Mouse (Mus musculus) cerebellum, adult 9-11 months (tissue): ENCODE results near the gene Smyd3.

Experiments used
- DNase-seq: peaks from one replicate; pipeline ENCODE4 v3.0.0; 2022

The Smyd3 gene

GRCm38 (mm10) chr1:179107211-179107610, 410.6 kb downstream of the Smyd3 start:
- DNase-seq, result no peak

DNA sequence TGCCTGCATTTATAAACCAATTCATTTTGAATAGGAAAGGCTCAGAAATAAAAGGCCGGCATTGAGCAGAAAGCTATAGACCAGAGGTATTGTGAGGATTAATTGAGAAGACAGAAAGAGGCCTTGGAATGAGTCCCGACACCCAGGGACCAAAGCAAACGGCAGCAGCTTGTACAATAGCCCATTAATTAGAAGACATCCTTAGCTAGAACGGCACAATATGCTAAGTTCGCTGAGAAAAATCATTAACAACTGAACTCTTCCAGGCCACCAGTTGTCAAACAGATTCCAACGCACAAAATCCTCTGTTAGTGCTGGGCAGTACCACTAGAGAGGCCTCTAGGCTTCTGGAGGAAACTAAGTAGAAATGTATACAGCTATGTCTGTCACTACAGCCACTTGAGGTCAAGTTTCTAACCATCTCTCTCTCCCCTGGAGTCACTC, 411.1 kb downstream of the Smyd3 start:
- DNase-seq, result no peak

DNA sequence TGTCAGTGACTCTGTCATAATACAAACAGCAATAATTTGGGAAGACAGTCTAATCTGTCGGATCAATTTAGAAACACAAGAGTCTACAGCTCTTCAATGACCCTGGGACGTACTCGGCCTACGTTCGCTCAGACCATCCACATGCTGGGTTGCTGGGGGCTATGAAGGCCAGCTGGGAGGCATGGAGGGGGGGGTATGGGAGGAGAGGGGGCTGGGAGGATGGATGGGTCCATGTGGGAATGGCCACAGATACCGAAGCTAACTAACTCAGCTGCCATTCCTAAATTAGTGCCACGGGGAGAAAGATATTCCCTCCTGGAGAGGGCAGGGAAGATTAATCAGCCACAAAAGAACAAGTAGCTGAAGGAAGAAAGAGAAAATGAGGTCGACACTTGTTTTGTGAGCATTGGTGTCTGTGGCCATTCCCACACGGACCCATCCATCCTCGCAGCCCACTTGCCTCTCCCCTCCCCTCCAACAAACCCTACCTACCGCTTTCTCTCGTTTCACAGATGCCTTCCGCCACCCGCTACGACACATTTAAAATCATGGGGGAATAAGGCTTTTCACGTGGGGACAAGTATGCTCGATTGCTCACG, 411.6 kb downstream of the Smyd3 start:
- DNase-seq, result no peak

DNA sequence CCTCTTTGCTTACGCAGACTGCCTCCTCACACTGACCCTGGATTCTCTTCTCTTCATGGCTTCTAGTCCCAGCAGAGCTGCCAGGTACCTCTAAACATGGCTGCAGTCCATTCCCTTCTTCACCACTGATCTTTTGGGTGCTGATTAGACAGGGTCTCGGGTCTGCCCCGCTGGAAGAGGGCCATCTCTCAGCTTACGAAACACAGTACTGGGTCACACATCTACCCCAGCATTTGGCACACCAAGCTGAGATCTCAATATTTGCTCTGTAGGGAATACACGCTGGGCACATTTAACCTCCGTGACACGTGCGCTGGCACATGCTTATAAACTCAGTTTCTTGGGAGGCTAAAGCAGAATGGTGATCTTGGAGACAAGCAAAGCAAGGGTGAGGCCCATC, 413.4 kb downstream of the Smyd3 start:
- DNase-seq, result no peak

GRCm38 (mm10) chr1:179096993-179097392, 420.8 kb downstream of the Smyd3 start:
- DNase-seq, result no peak

DNA sequence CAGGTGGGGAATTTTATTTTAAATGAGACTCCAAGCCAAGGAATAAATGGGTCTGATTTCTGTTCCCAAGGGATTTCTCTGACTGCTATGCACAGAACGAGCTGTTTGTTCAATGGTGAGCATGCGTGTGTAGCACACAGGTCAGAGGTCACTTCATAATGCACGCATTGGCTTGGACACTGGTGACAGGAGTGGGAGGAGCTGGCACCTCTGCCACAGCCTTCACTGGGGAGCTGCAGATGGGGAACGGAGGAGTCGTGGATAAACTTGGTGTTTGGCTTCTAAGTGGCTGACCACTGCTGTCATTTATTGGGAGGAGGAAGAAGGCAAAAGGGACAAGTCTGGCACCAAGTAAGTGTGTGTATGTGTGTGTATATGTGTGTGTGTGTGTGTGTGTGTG, 421.5 kb downstream of the Smyd3 start:
- no peak for DNase-seq

DNA sequence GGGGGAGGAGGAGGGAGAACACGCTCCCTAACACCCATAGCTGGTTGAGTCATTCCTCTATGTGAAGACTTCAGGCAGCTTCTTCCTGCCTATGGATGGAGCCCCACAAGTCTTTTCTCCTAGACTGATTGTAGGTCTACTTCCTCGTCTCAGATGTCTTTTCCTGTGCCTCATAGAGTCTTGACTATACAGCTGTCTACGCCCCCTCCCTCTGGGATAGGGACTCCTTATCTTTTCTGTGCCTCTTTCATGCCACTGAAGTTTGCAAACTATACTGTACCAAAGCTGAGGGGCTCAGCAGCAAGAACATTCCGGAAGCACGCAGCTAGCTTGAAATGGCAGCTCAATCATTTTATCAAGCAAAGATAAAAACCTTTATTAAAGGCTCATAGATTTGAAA, 428.7 kb downstream of the Smyd3 start:
- no peak for DNase-seq

DNA sequence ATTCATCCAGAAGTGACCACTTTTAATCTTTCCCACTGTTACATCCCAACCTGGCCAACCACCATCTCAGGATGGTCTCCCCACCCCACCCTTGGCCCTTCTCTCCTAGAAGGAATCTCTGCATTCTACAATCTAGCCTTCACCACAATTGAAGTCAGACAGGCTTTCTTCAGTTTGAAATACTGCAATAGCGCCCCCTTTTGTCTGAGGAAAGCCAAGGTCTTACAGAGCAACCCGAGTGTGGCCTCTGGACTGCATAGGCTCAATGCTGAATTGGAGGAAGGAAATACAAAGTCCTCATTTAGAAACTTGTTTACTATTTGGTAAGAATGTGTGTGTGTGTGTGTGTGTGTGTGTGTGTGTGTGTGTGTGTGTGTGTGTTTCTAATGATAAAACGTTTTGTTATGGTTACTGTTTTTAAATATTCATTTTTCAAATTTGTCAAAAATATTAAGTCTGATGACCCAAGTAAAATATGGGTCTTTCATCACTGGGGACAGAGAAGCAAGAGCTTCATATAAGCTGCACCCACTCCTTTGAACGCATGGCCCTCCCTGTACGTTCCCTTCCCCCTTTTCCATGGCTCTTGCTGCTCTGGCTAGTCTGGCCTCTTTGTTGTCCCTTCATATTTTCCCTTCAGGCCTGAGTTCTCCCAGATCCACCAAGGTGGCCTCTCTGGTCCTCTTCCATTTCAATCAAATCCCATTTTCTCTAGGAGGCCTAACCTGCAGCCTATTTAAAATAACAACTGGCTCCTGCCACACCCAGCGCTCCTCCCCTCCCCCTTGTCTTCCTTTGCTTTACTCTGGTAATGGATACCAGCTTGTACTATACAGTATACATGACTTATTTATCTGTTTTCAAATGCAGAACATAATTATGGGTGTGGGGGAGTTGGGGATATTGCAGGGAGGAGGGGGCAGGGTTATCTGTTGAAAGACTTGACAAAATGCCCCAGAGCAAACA, 430.5 kb downstream of the Smyd3 start:
- DNase-seq, result peak; percentile 74

GRCm38 (mm10) chr1:179086208-179086607, 431.6 kb downstream of the Smyd3 start:
- DNase-seq, result peak; percentile 87

- no peak for DNase-seq
Measured at GRCm38 (mm10) chr1:179083098-179083497, 434.7 kb downstream of the Smyd3 start.

DNA sequence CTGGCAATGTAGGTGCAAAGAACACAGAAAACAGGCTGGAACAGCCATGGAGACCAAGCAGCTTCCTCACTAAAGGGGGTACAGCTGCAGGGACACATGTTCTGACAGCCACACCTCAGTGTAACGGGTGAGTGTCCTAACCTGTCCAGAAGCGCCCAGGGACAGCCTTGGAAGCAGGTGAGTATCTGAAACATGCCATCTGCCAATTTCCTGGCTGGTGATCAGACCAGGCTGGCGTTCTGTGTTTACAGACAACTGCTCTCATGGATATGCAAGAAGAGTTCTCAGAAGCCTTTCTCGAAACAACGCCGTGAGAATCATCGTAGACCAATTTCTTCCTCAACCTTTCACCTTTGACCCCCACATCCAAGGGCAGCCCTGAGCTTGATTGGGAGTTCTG, 444.0 kb downstream of the Smyd3 start:
- DNase-seq, result peak; percentile 83

DNA sequence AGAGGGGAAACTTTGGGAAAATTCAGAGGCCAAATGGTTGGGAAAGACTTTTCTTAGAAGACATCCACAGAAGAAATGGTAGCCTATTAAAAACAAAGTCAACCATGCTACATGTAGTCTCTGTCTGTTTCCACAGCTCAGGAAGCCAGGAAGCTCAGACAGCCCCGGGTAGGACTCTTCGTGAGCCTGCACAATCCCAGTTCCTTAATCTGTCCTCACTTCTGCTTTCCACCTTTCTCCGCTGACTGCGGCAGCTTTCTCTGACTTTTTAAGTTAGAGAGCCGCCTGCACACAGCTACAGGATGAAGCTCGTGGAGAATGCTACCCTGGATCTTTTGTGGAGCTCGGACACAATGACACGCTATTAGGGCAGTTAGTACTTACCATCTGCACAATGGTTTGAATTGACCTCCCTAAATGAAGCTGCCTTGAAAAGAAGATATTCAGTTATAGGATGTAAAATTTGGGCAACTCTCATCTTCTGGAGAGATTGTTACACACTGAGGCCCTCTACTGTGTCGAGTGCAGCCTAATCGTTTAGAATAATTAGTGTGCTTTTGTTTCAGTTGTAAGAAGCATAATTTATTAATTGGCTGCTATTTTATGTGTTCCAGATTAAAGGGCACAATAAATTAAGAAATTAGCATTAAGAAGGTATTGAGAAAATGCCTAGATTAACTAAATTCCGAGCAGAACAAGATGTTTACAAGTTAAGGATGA, 444.7 kb downstream of the Smyd3 start:
- DNase-seq, result no peak

DNA sequence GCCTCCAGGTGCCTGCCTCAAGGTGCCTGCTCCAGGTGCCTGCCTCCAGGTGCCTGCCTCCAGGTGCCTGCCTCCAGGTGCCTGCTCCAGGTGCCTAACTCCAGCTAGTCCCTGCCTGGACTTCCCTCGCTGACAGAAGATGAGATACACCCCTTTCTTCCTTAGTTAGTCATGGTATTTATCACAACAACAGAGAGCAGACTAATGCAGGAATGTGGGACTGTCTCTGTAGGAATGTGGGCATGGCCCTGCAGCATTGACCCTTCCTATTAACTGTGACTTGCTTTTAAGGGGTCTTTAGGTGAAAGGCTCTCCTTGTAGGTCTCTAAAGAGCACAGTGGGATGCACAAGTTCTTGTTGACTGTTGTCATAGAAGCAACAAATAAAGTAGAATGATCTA, 445.4 kb downstream of the Smyd3 start:
- DNase-seq, result no peak

- DNase-seq, result no peak
Measured at GRCm38 (mm10) chr1:179068990-179069389, 448.9 kb downstream of the Smyd3 start.

DNA sequence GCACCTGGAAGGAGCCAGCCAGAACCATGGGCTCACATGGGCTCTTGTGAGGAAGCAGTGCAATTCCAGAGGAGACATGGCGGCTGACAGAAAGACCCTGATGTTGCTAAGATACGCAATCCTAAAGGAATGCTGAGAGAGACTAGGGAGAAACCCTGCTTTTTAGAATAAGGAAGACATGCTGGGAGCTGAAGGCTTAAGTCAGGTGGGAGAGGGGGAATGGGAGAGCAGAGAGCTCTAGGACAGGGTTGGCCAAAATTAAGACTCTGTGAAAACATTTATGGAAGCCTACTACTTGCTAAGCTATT, 452.6 kb downstream of the Smyd3 start:
- no peak for DNase-seq

GRCm38 (mm10) chr1:179064601-179065293, 453.1 kb downstream of the Smyd3 start:
- DNase-seq, result peak; percentile 95

DNA sequence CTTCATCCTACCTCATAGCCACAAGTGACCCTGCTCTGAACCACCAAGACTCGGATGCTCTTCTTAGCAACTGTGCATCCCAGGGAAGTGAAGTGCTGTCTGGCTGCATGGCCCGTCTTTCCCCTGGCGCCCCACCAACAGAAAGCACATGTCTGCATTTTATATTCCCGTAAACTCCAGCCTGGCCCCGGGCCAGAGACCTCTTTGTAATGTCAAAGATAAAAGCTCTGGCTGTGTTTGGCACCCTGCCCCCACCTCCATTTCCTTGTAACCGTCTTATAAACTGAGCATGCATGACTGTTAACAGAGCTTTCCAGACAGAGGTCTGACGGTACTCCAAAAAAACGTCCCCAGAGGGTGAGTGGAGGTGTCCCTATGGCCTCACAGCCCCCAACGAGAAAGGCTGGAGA, 456.1 kb downstream of the Smyd3 start:
- peak; percentile 75 for DNase-seq

GRCm38 (mm10) chr1:179061053-179061452, 456.8 kb downstream of the Smyd3 start:
- no peak for DNase-seq

DNA sequence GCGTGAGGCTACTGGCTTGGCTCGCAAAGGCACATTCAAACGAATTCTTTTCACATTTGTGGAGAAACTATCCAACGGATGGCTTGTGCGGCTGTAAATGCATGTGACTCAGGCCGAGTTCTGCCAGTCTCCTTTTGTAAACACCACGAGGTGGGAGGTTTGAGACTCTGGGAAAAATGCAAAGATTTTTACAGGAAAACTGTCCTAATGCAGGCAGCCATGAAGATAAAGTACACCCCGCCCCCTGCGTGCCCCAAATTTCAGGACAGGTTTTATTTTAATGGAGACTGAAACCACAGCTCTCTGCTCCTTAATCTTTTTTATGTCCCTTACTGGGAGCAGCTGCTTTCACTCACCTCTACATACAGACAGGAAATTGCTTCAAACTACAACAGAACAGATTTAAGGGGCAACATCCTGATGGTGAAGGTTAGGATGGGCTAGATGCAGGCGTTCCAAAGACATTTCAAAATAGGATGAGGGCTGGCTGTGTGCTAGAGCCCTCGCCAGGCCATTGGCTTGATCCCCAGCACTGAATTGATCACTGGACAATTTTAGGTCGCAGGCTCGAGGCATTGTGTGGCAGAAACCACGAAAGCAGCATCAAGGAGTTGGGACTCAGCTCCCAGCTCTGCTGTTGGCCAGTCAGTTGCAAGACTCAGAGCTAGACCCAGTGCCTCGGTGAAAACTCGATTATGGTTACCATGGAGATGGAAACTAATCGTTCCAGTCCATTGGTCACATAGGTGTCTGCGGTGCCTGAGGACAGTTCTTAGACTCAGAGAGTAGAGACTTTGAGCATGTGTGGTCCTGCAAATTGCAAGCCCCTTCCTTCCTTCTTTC, 457.5 kb downstream of the Smyd3 start:
- no peak for DNase-seq

DNA sequence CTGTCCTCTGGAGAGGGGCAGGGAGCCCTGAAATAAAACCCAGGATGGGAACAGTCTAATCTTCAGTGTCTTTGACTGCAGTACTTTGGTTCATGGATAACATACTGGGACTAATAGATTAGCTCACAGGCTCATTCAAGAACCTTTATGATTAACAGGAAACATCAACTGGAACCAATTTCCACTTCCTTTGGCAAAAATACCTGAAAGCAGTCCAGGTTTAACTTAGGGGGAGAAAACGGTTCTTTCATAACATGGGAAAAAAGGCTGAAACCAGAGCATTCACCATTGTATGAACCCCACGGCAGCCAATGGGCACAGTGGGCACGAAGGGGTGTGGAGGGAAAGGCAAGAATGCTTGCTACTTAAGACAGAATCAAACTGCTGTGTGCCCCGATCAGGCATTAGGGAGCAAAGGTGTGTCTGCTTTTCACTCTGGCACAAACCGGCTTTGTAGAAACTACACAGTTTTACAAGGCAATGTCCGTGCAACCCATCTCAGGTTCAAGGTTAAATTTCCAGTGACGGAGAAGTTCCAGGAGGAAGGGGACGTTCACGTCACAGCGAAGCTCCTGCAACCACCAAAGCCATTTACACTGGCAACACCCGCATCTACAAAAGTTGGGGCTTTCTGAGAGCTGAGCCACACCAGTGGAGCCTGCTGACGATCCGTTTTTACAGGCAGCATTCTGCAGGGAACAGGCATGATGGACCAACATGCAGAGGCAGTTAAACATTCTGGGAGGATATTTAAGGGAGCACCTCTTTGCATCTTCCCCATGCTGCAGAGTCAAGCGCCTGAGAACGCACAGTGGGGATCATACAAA, 458.3 kb downstream of the Smyd3 start:
- no peak for DNase-seq

DNA sequence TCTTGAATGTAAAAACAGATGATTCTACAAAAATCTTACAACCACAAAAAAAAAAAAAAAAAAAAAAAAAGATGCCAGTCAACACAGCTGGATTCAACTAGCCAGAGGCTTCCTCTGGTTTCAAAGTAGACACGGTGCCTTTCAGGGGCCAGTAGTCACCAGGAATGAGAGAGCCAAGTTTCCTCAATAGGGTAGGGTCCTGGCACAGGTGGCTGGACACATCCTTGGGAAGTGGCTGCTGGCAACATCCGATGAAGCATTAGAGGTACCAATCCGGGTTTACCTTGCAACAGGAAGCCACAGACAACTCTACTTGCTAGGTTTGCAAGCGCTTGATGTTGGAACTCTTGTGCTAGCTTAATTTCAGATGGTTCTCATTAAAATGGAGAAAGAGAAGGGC, 459.2 kb downstream of the Smyd3 start:
- no peak for DNase-seq
